Mouse (Mus musculus): ENCODE measurements around the gene Fam50b. TPM values are rescaled to one million over a fixed set of nuclear protein-coding genes. Genes with fewer than 3 reads are reported as not detected.

Gene Fam50b
- polyA plus RNA-seq, 1 experiment from 2014 or later: not detected

DNA sequence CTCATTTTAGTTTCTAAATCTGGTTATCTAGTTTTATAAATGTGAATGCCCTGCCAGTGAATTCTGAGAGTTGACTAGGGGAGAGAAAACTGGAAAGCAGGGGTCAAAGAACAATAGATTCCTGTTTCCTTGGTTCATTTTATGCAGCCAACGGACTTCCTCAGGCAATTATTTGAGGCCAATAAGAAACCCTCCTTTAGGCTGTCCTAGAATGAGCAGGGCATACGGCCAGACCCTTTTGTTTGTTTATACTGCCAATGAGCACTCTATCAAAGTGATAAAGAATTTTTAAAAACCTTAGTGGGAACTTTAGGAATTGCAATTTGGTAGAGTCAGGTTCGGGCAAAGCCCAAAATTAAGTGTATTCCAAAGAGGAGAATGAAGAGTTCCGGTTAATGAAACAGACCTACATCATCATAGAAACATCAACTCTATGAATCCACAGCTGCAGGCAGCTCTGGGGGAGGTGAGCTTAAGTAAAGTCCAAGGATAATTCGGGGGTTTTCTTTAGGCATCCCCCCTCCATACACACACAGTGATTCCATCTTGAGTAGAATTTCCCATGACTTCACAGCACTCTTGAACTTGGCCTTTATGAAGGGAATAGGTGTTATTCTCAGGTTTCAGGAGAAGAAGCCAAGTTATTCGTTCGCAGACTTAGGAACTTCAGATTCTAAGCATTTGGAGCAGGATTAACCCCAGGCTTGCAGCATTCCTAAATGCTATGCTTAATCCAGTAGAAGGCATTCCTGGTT lies 46.4 kb downstream of the Fam50b start:
- no peaks in the 10 kb centered on the region for H3K27me3 ChIP-seq (ENCODE audit: control insufficient read depth, insufficient read depth, low read length)
- no peak overlapping the region for H3K4me2 ChIP-seq (ENCODE audit: low read length)
- no peaks in the 10 kb centered on the region for H3K36me3 ChIP-seq (ENCODE audit: control insufficient read depth, insufficient read depth, low read length)
- no peak overlapping the region for H3K9ac ChIP-seq (replicated peaks; ENCODE audit: low read length)
- no peak overlapping the region for H3K4me3 ChIP-seq (replicated peaks; ENCODE audit: low read depth, low read length)
- no peaks in the 10 kb centered on the region for H3K9me3 ChIP-seq (ENCODE audit: control insufficient read depth, low read length)
- DNase-seq (no peak), ATAC-seq (ENCODE audit: low FRiP score, low TSS enrichment) (no peak)
- H3K4me1 ChIP-seq (ENCODE audit: control insufficient read depth, insufficient read depth, low read length): no peaks in the 10 kb centered on the region
- H3K27ac ChIP-seq (replicated peaks; ENCODE audit: low read depth, low read length): no peak overlapping the region
- WGBS: 69% methylated on average over 7 of the region's 7 CpGs

GRCm38 (mm10) chr13:34781611-34782009 lies 47.0 kb downstream of the Fam50b start:
- Histone ChIP-seq H3K9ac (replicated peaks; ENCODE audit: low read length) (no peak overlapping the region), H3K9me3 (ENCODE audit: control insufficient read depth, low read length) (no peaks in the 10 kb centered on the region), H3K4me1 (ENCODE audit: control insufficient read depth, insufficient read depth, low read length) (no peaks in the 10 kb centered on the region), H3K27me3 (ENCODE audit: control insufficient read depth, insufficient read depth, low read length) (no peaks in the 10 kb centered on the region), H3K4me2 (ENCODE audit: low read length) (no peak overlapping the region), H3K36me3 (ENCODE audit: control insufficient read depth, insufficient read depth, low read length) (no peaks in the 10 kb centered on the region), H3K27ac (replicated peaks; ENCODE audit: low read depth, low read length) (no peak overlapping the region), H3K4me3 (replicated peaks; ENCODE audit: low read depth, low read length) (no peak overlapping the region)
- ATAC-seq (ENCODE audit: low FRiP score, low TSS enrichment) (no peak), DNase-seq (no peak)
- 81% methylated on average over 4 of the region's 4 CpGs for WGBS

GRCm38 (mm10) chr13:34784818-34785217 lies 50.2 kb downstream of the Fam50b start:
- Histone ChIP-seq H3K27me3 (ENCODE audit: control insufficient read depth, insufficient read depth, low read length) (no peaks in the 10 kb centered on the region), H3K9me3 (ENCODE audit: control insufficient read depth, low read length) (no peaks in the 10 kb centered on the region), H3K27ac (replicated peaks; ENCODE audit: low read depth, low read length) (no peak overlapping the region), H3K4me3 (replicated peaks; ENCODE audit: low read depth, low read length) (no peak overlapping the region), H3K9ac (replicated peaks; ENCODE audit: low read length) (no peak overlapping the region), H3K36me3 (ENCODE audit: control insufficient read depth, insufficient read depth, low read length) (no peaks in the 10 kb centered on the region), H3K4me1 (ENCODE audit: control insufficient read depth, insufficient read depth, low read length) (no peaks in the 10 kb centered on the region), H3K4me2 (ENCODE audit: low read length) (no peak overlapping the region)
- no peak for ATAC-seq (ENCODE audit: low FRiP score, low TSS enrichment)
- no peak for DNase-seq
- 85% methylated on average over 8 of the region's 8 CpGs for WGBS

DNA sequence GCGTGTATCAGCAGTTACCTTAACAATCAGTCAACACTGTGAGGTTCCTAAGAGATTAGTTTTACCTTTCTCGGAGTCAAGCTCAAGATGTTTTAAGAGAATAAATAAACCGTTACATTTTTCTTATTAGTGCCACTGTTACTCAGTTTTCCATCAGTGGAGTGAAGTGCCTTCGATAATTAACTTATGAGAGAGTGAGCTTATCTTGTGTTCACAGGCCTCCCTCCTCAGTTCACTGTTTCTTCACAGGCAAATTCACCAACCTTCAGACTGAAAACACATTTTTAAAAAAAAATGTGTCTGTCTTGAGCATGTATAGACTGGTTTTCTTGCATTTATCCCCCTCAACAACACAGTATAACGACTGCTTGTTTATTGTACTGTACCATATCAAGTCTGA lies 52.0 kb downstream of the Fam50b start:
- no peak for DNase-seq
- no peak overlapping the region for H3K4me3 ChIP-seq (replicated peaks; ENCODE audit: low read depth, low read length)
- 84% methylated on average over 5 of the region's 5 CpGs for WGBS
- no peaks in the 10 kb centered on the region for H3K9me3 ChIP-seq (ENCODE audit: control insufficient read depth, low read length)
- H3K27ac ChIP-seq (replicated peaks; ENCODE audit: low read depth, low read length): no peak overlapping the region
- no peak overlapping the region for H3K4me2 ChIP-seq (ENCODE audit: low read length)
- H3K27me3 ChIP-seq (ENCODE audit: control insufficient read depth, insufficient read depth, low read length): no peaks in the 10 kb centered on the region
- no peak for ATAC-seq (ENCODE audit: low FRiP score, low TSS enrichment)
- H3K36me3 ChIP-seq (ENCODE audit: control insufficient read depth, insufficient read depth, low read length): no peaks in the 10 kb centered on the region
- H3K9ac ChIP-seq (replicated peaks; ENCODE audit: low read length): no peak overlapping the region
- H3K4me1 ChIP-seq (ENCODE audit: control insufficient read depth, insufficient read depth, low read length): no peaks in the 10 kb centered on the region

DNA sequence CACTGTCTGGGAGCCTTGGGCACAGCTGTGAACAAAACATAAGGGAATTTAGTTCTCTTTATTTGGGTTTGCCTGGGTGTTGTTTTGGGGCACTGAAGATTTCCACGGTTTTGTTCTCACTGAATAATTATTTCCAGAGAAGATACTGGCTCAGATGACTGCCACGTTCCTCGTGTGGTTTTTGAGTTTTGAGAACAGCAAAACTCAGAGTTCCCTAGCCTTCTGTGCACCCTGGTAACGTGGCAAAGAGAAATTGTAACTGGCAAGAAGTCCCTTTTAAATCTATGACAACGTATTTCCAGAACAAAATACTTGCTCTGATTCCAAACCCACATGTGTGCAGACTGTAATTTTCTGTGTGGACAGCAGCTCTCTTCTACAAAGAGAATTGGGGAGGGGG lies 52.9 kb downstream of the Fam50b start:
- DNase-seq: no peak
- Histone ChIP-seq H3K4me1 (ENCODE audit: control insufficient read depth, insufficient read depth, low read length) (no peaks in the 10 kb centered on the region), H3K4me3 (replicated peaks; ENCODE audit: low read depth, low read length) (no peak overlapping the region), H3K27me3 (ENCODE audit: control insufficient read depth, insufficient read depth, low read length) (no peaks in the 10 kb centered on the region), H3K36me3 (ENCODE audit: control insufficient read depth, insufficient read depth, low read length) (no peaks in the 10 kb centered on the region), H3K9ac (replicated peaks; ENCODE audit: low read length) (no peak overlapping the region), H3K9me3 (ENCODE audit: control insufficient read depth, low read length) (no peaks in the 10 kb centered on the region), H3K27ac (replicated peaks; ENCODE audit: low read depth, low read length) (no peak overlapping the region), H3K4me2 (ENCODE audit: low read length) (no peak overlapping the region)
- 59% methylated on average over 5 of the region's 5 CpGs for WGBS
- no peak for ATAC-seq (ENCODE audit: low FRiP score, low TSS enrichment)

DNA sequence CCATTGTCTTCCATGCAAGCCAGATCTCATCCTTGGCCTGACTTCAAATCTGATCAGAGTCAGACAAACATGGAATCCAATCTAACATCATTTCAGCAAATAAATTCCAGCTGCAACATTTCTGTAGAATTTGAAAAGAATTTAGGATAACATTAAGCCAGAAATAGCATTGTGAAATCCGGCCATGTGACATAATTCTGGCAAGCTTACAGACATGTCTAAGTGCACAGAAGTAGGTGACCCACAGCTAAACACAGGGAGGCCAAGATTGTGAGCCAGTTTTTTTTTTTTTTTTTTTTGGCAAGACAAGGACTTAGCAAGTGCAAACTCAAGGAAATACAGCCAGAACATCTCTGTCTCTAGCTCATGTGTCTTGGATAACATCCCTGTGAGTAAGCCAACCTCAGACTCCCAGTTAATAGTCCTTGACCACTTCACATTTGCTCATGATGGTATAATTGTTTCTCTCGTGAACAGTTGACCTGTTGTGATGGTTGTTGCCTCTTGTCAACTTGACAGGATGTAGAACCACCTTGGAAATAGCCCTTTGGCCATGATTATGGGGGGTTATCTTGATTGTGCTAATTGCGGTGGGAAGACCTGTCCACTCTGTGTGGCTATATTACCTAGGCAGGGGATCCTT lies 54.6 kb downstream of the Fam50b start:
- ATAC-seq (ENCODE audit: low FRiP score, low TSS enrichment): no peak
- no peaks in the 10 kb centered on the region for H3K36me3 ChIP-seq (ENCODE audit: control insufficient read depth, insufficient read depth, low read length)
- no peak overlapping the region for H3K4me2 ChIP-seq (ENCODE audit: low read length)
- no peaks in the 10 kb centered on the region for H3K9me3 ChIP-seq (ENCODE audit: control insufficient read depth, low read length)
- WGBS: 89% methylated on average over 3 of the region's 3 CpGs
- H3K27ac ChIP-seq (replicated peaks; ENCODE audit: low read depth, low read length): no peak overlapping the region
- no peak overlapping the region for H3K4me3 ChIP-seq (replicated peaks; ENCODE audit: low read depth, low read length)
- DNase-seq: no peak
- no peaks in the 10 kb centered on the region for H3K27me3 ChIP-seq (ENCODE audit: control insufficient read depth, insufficient read depth, low read length)
- H3K4me1 ChIP-seq (ENCODE audit: control insufficient read depth, insufficient read depth, low read length): no peaks in the 10 kb centered on the region
- no peak overlapping the region for H3K9ac ChIP-seq (replicated peaks; ENCODE audit: low read length)

GRCm38 (mm10) chr13:34793066-34793465 lies 58.4 kb downstream of the Fam50b start:
- no peak overlapping the region for H3K4me2 ChIP-seq (ENCODE audit: low read length)
- H3K9ac ChIP-seq (replicated peaks; ENCODE audit: low read length): no peak overlapping the region
- WGBS: 88% methylated on average over 7 of the region's 7 CpGs
- H3K36me3 ChIP-seq (ENCODE audit: control insufficient read depth, insufficient read depth, low read length): no peaks in the 10 kb centered on the region
- H3K4me1 ChIP-seq (ENCODE audit: control insufficient read depth, insufficient read depth, low read length): no peaks in the 10 kb centered on the region
- DNase-seq (no peak), ATAC-seq (ENCODE audit: low FRiP score, low TSS enrichment) (no peak)
- H3K9me3 ChIP-seq (ENCODE audit: control insufficient read depth, low read length): no peaks in the 10 kb centered on the region
- H3K27ac ChIP-seq (replicated peaks; ENCODE audit: low read depth, low read length): no peak overlapping the region
- no peaks in the 10 kb centered on the region for H3K27me3 ChIP-seq (ENCODE audit: control insufficient read depth, insufficient read depth, low read length)
- no peak overlapping the region for H3K4me3 ChIP-seq (replicated peaks; ENCODE audit: low read depth, low read length)

- DNase-seq (peak; percentile 45), ATAC-seq (ENCODE audit: low FRiP score, low TSS enrichment) (no peak)
- H3K27ac ChIP-seq (replicated peaks; ENCODE audit: low read depth, low read length): no peak overlapping the region
- no peak overlapping the region for H3K4me3 ChIP-seq (replicated peaks; ENCODE audit: low read depth, low read length)
- H3K4me1 ChIP-seq (ENCODE audit: control insufficient read depth, insufficient read depth, low read length): no peaks in the 10 kb centered on the region
- no peaks in the 10 kb centered on the region for H3K27me3 ChIP-seq (ENCODE audit: control insufficient read depth, insufficient read depth, low read length)
- no peaks in the 10 kb centered on the region for H3K36me3 ChIP-seq (ENCODE audit: control insufficient read depth, insufficient read depth, low read length)
- no peak overlapping the region for H3K4me2 ChIP-seq (ENCODE audit: low read length)
- 36% methylated on average over 2 of the region's 2 CpGs for WGBS
- no peaks in the 10 kb centered on the region for H3K9me3 ChIP-seq (ENCODE audit: control insufficient read depth, low read length)
- no peak overlapping the region for H3K9ac ChIP-seq (replicated peaks; ENCODE audit: low read length)
Measured at GRCm38 (mm10) chr13:34793816-34794215, 59.2 kb downstream of the Fam50b start.

DNA sequence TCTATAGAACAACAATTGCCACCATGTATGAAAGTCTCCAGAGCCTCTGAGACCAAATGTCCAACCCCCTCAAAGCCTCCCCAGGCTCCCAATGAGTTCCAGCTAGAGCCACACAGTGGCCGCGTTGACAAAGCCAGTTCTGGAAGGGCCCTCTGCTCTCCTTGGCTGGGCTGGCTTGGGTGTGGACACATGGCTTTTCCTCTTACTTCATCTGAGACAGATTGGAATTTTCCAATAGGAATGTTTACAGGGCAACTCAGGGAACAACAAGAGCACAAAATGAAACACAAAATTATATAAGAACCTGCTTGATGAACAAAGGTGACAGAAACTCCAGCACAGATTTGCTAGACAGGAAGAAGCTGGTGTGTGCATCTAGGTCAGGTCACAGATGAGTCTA lies 59.8 kb downstream of the Fam50b start:
- H3K27me3 ChIP-seq (ENCODE audit: control insufficient read depth, insufficient read depth, low read length): no peaks in the 10 kb centered on the region
- ATAC-seq (ENCODE audit: low FRiP score, low TSS enrichment) (no peak), DNase-seq (no peak)
- no peaks in the 10 kb centered on the region for H3K36me3 ChIP-seq (ENCODE audit: control insufficient read depth, insufficient read depth, low read length)
- H3K9ac ChIP-seq (replicated peaks; ENCODE audit: low read length): no peak overlapping the region
- no peak overlapping the region for H3K4me3 ChIP-seq (replicated peaks; ENCODE audit: low read depth, low read length)
- H3K9me3 ChIP-seq (ENCODE audit: control insufficient read depth, low read length): no peaks in the 10 kb centered on the region
- 62% methylated on average over 2 of the region's 2 CpGs for WGBS
- no peak overlapping the region for H3K4me2 ChIP-seq (ENCODE audit: low read length)
- no peak overlapping the region for H3K27ac ChIP-seq (replicated peaks; ENCODE audit: low read depth, low read length)
- no peaks in the 10 kb centered on the region for H3K4me1 ChIP-seq (ENCODE audit: control insufficient read depth, insufficient read depth, low read length)
